Mouse (Mus musculus) myocyte (in vitro differentiated cells): ENCODE measurements around the gene Cic.

Experiments used
- CEBPB ChIP-seq: IDR thresholded peaks from 2 replicates; pipeline ENCODE4 v1.6.1; 2011; ENCODE audit warnings: mild to moderate bottlenecking, moderate library complexity; ENCODE audit not compliant: poor library complexity, insufficient read depth, severe bottlenecking
- MAX ChIP-seq: IDR thresholded peaks from one replicate; pipeline ENCODE4 v1.6.1; 2011; ENCODE audit warnings: low read depth, mild to moderate bottlenecking, control low read depth
- POLR2A ChIP-seq: IDR thresholded peaks from one replicate; pipeline ENCODE4 v1.6.1; 2011; ENCODE audit warnings: low read depth, mild to moderate bottlenecking, control low read depth, moderate library complexity; ENCODE audit not compliant: insufficient read length
- POLR2AphosphoS2 ChIP-seq: IDR thresholded peaks from one replicate; pipeline ENCODE4 v1.6.1; 2011; ENCODE audit warnings: low read depth, control low read depth; ENCODE audit not compliant: insufficient read length
- REST ChIP-seq: IDR thresholded peaks from one replicate; pipeline ENCODE4 v1.6.1; 2011; ENCODE audit warnings: mild to moderate bottlenecking, control low read depth, moderate library complexity; ENCODE audit not compliant: insufficient read depth, insufficient read length

- TF ChIP-seq POLR2A (no peak), CEBPB (no peak), MAX (no peak), POLR2AphosphoS2 (no peak), REST (no peak)
These were observed 38.0 kb downstream of the Cic start for GRCm38 (mm10) chr7:25305481-25305880.
